Mouse (Mus musculus) layer of hippocampus, postnatal 14 days (tissue): ENCODE data around the gene Gm49366. TPM values are rescaled to one million over a fixed set of nuclear protein-coding genes. Genes with fewer than 3 reads are reported as not detected.
"Not testable (repeated sequence)": the region's sequence is repeated elsewhere in the genome, so short reads cannot be mapped to it uniquely, and the experiment has no call there.

Source experiments
- DNase-seq, 2 experiments: peaks; one replicate each; pipeline ENCODE4 v3.0.0; 2021 to 2022; ENCODE audit warnings: low spot score in 2 of 2, mixed read lengths in 1 of 2
- total RNA-seq, 2 experiments: library from RNA; stranded (reverse); gene quantifications; 2 replicates each; pipeline ENCODE4 v1.2.3; 2021

Gene Gm49366
- total RNA-seq, 2 experiments from 2014 or later = not detected

DNA sequence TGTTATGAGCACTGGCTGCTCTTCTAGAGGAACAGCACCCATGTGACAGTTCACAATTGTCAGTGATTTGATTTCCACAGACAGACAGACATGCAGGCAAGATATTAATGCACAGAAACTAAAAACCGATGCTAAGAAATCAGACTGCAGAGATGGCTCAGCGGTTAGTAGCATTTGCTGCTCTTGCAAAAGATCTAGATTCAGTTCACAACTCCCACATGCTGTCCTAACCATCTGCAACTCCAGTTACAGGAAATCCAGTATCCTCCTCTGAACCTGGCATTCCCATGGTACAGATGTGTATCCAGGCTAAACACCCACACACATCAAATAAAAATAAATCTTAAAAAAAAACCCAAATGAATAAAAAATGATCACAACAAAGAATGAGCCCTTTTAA is 33.0 kb downstream of the Gm49366 start:
- DNase-seq = peak in 1 of 2 experiments; percentile 64

DNA sequence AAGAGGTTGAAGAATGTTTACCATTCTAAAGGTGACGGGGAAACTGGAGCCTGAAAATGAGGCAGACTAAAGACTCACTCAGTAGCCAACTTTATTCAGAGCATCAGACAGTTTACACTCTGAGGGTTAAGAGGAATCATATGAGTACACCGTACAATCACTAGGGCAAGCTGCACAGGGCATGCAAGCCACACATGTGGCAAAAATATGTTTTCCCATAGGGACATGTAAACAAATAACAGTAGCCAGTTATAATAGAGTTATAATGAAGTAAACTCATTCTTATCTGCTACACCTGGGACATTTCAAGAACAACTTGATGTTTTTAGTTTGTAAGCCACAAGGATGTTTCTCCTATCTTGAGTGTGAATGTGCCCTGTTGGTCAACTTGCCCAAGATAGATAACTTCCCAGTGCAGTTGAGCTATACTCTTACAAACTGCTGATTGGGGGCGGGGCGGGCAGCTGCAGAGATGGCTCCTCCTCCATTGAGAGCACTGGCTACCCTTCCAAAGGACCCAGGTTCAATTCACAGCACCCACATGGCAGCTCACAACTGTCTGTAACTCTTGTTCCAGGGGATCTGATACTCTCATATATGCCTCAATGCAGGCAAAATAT is 38.7 kb downstream of the Gm49366 start:
- DNase-seq = no peak

GRCm38 (mm10) chr12:84083842-84084241 is 45.1 kb downstream of the Gm49366 start:
- DNase-seq = no peak

DNA sequence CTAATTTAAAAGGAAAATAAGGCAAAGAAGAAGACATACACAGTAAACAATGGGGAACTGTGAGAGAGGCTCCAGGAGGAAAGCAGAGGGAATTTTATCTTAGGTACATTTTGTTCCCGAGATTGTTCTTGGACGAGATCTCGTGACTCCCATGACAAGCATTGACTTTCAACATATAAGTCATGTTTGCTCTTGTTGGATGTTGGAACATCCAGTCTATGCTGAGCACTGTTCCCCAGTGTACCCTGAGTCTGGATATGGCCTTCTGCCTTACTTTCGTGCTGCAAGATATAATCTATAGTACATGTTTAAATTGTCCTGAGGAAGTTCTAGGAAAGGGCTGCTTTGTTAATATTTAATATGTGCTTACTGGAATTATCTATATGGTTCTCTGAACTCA is 45.8 kb downstream of the Gm49366 start:
- DNase-seq = no peak

GRCm38 (mm10) chr12:84094666-84095065 is 55.9 kb downstream of the Gm49366 start:
- DNase-seq = not testable (repeated sequence)

DNA sequence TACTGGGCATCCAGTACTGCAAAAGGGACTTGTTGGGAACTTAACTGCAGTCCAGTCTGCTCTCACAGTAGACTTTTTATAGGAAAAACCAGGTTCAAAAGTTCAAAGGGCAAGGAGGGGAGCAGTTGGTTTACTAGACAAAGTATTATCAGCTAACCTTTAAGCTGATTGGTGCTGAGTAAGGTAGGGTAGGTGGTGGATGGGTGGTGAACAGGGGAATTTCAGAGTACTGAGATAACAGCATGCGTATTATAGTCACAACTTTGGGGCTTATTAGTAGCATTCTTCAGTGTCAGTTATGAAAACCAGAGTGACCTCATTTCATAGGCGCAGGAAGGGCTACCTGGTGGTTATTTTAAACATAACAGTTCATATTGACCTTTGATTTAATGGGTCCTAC is 60.9 kb downstream of the Gm49366 start:
- no peak for DNase-seq

- DNase-seq = no peak
Measured at GRCm38 (mm10) chr12:84100071-84100470, 61.3 kb downstream of the Gm49366 start.

DNA sequence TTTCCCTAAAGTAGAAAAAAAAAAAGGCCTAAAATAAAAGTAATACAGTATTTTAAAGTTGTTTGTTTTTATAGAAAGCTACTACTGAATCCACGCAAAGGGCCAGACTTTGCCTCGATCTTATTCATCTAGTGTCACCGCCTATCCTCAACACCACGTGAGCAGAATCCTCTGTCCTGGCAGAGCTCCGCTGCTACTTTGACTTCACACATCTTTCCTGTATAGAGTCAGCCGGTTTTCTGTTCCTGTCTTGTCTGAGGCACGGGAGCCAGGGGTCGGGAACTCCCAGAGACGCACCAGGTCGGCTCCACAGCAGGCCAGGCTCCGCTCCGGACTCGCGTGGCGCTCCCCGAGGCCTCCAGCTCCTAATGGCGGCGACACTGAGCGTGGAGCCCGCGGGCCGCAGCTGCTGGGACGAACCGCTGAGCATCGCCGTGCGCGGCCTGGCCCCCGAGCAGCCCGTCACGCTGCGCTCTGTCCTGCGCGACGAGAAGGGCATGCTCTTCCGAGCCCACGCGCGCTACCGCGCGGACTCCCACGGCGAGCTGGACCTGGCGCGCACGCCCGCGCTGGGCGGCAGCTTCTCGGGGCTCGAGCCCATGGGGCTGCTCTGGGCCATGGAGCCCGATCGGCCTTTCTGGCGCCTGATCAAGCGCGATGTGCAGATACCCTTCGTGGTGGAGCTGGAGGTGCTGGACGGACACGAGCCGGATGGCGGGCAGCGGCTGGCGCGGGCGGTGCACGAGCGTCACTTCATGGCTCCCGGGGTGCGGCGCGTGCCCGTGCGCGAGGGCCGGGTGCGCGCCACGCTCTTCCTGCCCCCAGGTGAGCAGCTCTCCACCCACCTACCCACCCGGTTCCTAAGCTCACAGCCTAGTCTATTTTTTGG is 62.1 kb downstream of the Gm49366 start, which contains the start of gene Acot6:
TSS of gene Acot6 (plus strand) at position 51 of the 889 bp plus-strand sequence.
- peak; percentile 27 to 55 for DNase-seq

DNA sequence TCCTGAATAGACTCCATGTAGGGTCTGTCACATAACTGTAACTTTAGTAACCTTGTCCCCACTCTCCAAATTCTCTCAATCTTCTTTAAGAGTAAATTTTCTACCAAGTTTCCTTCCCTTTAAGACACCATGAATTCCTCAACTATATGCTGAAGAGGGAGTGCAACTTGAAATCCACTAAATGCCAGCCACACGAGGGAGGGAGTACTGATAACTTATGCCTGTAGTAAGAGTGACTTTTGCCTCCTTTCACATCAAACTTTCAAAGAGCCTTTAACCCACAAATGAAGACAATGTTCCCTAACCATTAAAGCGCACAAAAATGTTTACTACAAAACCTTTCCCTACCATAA is 62.7 kb downstream of the Gm49366 start:
- no peak for DNase-seq

GRCm38 (mm10) chr12:84107012-84107411 is 68.3 kb downstream of the Gm49366 start:
- no peak for DNase-seq

GRCm38 (mm10) chr12:84107692-84108091 is 69.0 kb downstream of the Gm49366 start:
- no peak for DNase-seq

Other genes with a start within 250 kb of the Gm49366 start
- 10 to 100 TPM; 31.6 to 32.1 TPM for gene Numb, start 117.0 kb upstream of the Gm49366 start, total RNA-seq
- gene Riox1, start 88.3 kb upstream of the Gm49366 start, total RNA-seq = 10 to 100 TPM; 14.0 to 15.8 TPM
- under 1 TPM in 1 of 2 experiments, not detected in 1; 0.12 TPM for gene Heatr4, start 54.1 kb upstream of the Gm49366 start, total RNA-seq
- gene Acot2, start 51.1 kb upstream of the Gm49366 start, total RNA-seq = 10 to 100 TPM; 15.0 to 15.3 TPM
- gene Acot1, start 29.4 kb upstream of the Gm49366 start, total RNA-seq = 10 to 100 TPM; 20.7 to 23.9 TPM
- 1 to 10 TPM; 2.2 to 4.4 TPM for gene Acot4, start 556 bp upstream of the Gm49366 start, total RNA-seq
- 1 to 10 TPM; 1.2 to 1.8 TPM for gene Acot3, start 13.2 kb downstream of the Gm49366 start, total RNA-seq
- gene Acot5, start 30.4 kb downstream of the Gm49366 start, total RNA-seq = 1 to 10 TPM; 6.2 to 6.5 TPM
- 1 to 10 TPM; 4.7 to 5.0 TPM for gene Acot6, start 61.7 kb downstream of the Gm49366 start, total RNA-seq
- gene Dnal1, start 75.4 kb downstream of the Gm49366 start, total RNA-seq = 100 to 1,000 TPM in 1 of 2 experiments, 10 to 100 TPM in 1; 94.3 to 102 TPM
- gene Pnma1, start 109.6 kb downstream of the Gm49366 start, total RNA-seq = 1 to 10 TPM; 3.3 to 4.5 TPM
- 10 to 100 TPM; 17.0 to 18.1 TPM for gene Elmsan1, start 179.9 kb downstream of the Gm49366 start, total RNA-seq
- gene Ptgr2, start 246.3 kb downstream of the Gm49366 start, total RNA-seq = 10 to 100 TPM; 38.9 to 39.4 TPM